Mouse (Mus musculus) stomach, embryonic 14.5 days (tissue): ENCODE measurements at regions not wholly inside any gene's neighbourhood (a gene's known extent, or its start where the extent isn't known, plus 50 kb on each side); places are given as distances from the start of the nearest gene placed in this dataset.
"Not testable (repeated sequence)": the region's sequence is repeated elsewhere in the genome, so short reads cannot be mapped to it uniquely, and the experiment has no call there.

Experiments
- ATAC-seq: fragments of 200-750 bp; cut with Nextera tagmentation; 2 replicates; pipeline ENCODE4 v1.8.0; 2017; ENCODE audit warnings: low read depth, moderate TSS enrichment; ENCODE audit not compliant: insufficient number of reproducible peaks, insufficient read depth, low FRiP score
- H3K27ac ChIP-seq: fragments of 300-500 bp; sonication (generic); 2 replicates; pipeline ENCODE4 v1.5.1; 2014; ENCODE audit warnings: mild to moderate bottlenecking, low read length, moderate library complexity, mixed read lengths
- H3K27me3 ChIP-seq: fragments of 300-500 bp; sonication (generic); 2 replicates; pipeline ENCODE4 v1.6.1; 2014; ENCODE audit warnings: low read length, control low read depth, mixed read lengths; ENCODE audit not compliant: control insufficient read depth, insufficient read depth
- H3K36me3 ChIP-seq: fragments of 300-500 bp; sonication (generic); 2 replicates; pipeline ENCODE4 v1.6.1; 2014; ENCODE audit warnings: mild to moderate bottlenecking, control low read depth, low read length, moderate library complexity, mixed read lengths; ENCODE audit not compliant: control insufficient read depth, insufficient read depth
- H3K4me1 ChIP-seq: fragments of 300-500 bp; sonication (generic); 2 replicates; pipeline ENCODE4 v1.6.1; 2014; ENCODE audit warnings: low read length, control low read depth, mixed read lengths; ENCODE audit not compliant: control insufficient read depth, insufficient read depth
- H3K4me2 ChIP-seq: fragments of 300-500 bp; sonication (generic); replicated peaks from 2 replicates; pipeline ENCODE4 v1.6.1; 2014; ENCODE audit warnings: low read depth, low read length, control low read depth
- H3K4me3 ChIP-seq: fragments of 300-500 bp; sonication (generic); 2 replicates; pipeline ENCODE4 v1.5.1; 2014; ENCODE audit warnings: low read depth, low read length, control low read depth
- H3K9ac ChIP-seq: fragments of 300-500 bp; sonication (generic); replicated peaks from 2 replicates; pipeline ENCODE4 v1.6.1; 2014; ENCODE audit warnings: low read depth, mild to moderate bottlenecking, control low read depth, low read length, moderate library complexity, mixed read lengths
- H3K9me3 ChIP-seq: fragments of 300-500 bp; sonication (generic); 2 replicates; pipeline ENCODE4 v1.6.1; 2016; ENCODE audit warnings: low read depth, low read length, control low read depth; ENCODE audit not compliant: control insufficient read depth
- WGBS: fragments of 180-500 bp; shearing (Covaris S2); extraction: QIAGEN DNeasy Blood & Tissue Kit; methylation state at CpG from one replicate; pipeline ENCODE4 v1.1.7; 2014; 5-methylcytosine and 5-hydroxymethylcytosine counted together

DNA sequence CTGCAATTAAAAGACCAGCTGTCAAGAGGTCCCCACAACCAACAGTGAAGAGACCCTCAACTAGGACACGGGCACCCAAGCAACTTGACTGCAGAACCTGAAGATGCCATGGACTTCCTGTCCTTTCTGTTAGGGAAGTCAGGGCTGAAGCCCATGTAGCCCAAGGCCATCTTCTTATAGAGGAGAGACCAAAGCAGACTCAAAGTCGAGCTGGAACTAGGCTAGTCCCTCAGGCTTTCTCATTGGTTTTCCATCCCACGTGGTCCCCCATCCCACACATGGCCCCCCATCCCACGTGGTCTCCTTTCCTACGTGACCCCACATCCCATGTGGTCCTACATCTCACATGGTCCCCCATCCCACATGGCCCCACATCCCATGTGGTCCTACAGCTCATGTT, 125.1 kb upstream of the Haao start:
- Histone ChIP-seq H3K4me3 (no peak overlapping the region), H3K4me2 (no peak overlapping the region), H3K9ac (no peak overlapping the region), H3K4me1 (peaks cover 5% of the 10 kb centered on the region; the same call in 1 of the 2 replicates), H3K27ac (no peak overlapping the region), H3K9me3 (no peaks in the 10 kb centered on the region), H3K36me3 (no peaks in the 10 kb centered on the region), H3K27me3 (no peaks in the 10 kb centered on the region)
- 85% methylated on average over 5 of the region's 5 CpGs for WGBS
- ATAC-seq = no peak

DNA sequence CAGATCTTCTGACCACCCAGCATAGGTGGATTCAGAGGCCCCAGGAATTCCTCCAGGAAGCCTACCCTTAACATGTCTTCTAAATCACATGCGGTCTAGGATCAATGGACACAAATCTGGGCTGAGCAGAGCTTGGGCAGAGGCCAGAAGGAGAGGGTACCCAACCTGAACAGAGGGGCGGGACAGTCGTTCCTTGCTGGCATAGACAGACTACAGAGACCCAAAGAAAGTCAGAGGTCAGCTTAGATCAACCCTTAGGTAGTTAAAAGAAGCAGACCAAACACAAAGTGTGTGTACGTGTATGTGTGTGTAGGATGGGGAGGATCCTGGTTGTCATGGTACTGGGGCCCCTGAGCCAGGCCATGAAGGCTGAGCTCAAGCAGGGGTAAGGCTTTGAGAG, 124.7 kb upstream of the Haao start:
- no peak overlapping the region for H3K4me3 ChIP-seq
- no peaks in the 10 kb centered on the region for H3K36me3 ChIP-seq
- no peaks in the 10 kb centered on the region for H3K9me3 ChIP-seq
- H3K27ac ChIP-seq = no peak overlapping the region
- no peak overlapping the region for H3K9ac ChIP-seq
- peaks cover 5% of the 10 kb centered on the region; the same call in 1 of the 2 replicates for H3K4me1 ChIP-seq
- no peak overlapping the region for H3K4me2 ChIP-seq
- ATAC-seq = no peak
- no peaks in the 10 kb centered on the region for H3K27me3 ChIP-seq
- WGBS = 78% methylated on average over 4 of the region's 4 CpGs

DNA sequence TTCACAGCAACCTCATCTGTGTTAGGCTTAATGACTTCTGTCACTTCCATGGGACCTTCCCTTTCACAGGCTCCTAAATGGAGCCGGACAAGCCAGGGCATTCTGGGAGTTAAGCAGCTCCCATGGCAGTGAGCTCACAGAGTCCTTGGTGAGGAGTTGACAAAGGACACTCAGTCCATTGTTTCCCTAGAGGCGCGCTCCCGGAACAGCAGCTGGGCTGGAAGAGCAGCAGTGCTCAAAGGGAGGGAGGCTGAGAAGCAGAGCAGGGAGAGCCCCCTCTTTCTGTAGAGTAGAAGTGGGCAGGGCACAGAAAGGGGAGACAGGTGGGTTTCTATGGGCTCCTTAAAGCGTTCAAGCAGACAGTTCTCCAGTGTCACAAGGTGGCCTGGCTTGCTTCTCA, 124.3 kb upstream of the Haao start:
- no peaks in the 10 kb centered on the region for H3K9me3 ChIP-seq
- no peak overlapping the region for H3K4me3 ChIP-seq
- H3K4me2 ChIP-seq = no peak overlapping the region
- H3K27ac ChIP-seq = no peak overlapping the region
- no peaks in the 10 kb centered on the region for H3K36me3 ChIP-seq
- peaks cover 5% of the 10 kb centered on the region; the same call in 1 of the 2 replicates for H3K4me1 ChIP-seq
- no peak for ATAC-seq
- WGBS = 54% methylated on average over 5 of the region's 5 CpGs
- no peak overlapping the region for H3K9ac ChIP-seq
- H3K27me3 ChIP-seq = no peaks in the 10 kb centered on the region

DNA sequence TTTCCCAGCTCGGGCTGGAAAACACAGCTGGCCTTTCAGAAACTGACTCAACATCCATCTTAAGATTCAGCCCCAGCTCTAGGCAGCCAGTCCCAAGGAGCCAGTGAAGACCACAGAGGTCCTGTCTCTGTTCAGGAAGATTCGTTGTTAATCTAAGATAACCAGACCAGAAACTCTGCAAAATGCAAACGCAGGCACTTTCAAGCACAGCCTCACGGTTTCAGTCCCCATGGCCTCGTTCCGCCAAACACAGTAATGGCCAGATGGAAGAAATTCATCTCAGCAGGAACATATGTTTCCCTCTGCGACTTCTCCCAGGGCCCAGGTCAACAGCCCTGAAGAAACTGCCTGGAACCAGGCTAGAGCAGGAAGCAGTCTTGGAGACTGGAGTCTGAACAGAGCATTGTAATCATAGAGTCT, 121.7 kb upstream of the Haao start:
- 49% methylated on average over 7 of the region's 7 CpGs for WGBS
- peaks cover 10% of the 10 kb centered on the region for H3K4me1 ChIP-seq
- ATAC-seq = no peak
- peak overlapping the region; percentile 74 for H3K27ac ChIP-seq
- H3K4me3 ChIP-seq = no peak overlapping the region
- no peaks in the 10 kb centered on the region for H3K9me3 ChIP-seq
- H3K4me2 ChIP-seq = no peak overlapping the region
- H3K36me3 ChIP-seq = no peaks in the 10 kb centered on the region
- no peak overlapping the region for H3K9ac ChIP-seq
- H3K27me3 ChIP-seq = no peaks in the 10 kb centered on the region

DNA sequence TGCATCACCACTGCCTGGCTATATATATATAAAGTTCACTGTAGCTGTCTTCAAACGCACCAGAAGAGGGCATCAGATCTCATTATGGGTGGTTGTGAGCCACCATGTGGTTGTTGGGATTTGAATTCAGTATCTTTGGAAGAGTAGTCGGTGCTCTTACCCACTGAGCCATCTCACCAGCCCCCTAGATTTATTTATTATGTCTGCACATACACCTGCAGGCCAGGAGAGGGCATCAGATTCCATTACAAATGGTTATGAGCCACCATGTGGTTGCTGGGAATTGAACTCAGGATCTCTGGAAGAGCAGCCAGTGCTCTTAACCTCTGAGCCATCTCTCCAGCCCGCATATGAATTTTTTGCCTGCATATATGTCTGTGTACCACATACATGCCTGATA, 120.4 kb upstream of the Haao start:
- H3K9me3 ChIP-seq, H3K4me3 ChIP-seq, H3K4me2 ChIP-seq, H3K27ac ChIP-seq, H3K9ac ChIP-seq, H3K27me3 ChIP-seq, H3K36me3 ChIP-seq, ATAC-seq: not testable (repeated sequence)
- WGBS = 82% methylated on average over 3 of the region's 3 CpGs
- H3K4me1 ChIP-seq = peaks cover 21% of the 10 kb centered on the region

DNA sequence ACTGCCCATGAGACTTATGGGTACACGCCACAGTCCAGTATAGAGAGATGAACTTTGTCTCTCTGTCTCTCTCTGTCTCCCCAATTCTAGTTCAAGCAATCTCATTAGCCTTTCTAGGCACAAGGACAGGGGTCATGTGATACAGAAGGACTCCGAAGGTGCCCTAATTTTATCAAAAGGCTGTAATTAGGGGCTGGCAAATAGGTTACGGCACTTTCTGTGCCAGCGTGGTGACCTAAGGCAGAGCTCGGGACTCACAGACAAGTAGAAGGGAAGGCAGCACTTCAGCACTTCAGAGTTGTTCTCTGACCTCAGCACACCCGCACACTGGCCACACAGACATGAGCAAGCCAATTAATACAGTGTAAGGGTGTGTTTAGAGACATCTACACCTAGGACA, 119.2 kb upstream of the Haao start:
- H3K27me3 ChIP-seq = no peaks in the 10 kb centered on the region
- H3K4me3 ChIP-seq = no peak overlapping the region
- WGBS = 84% methylated on average over 6 of the region's 6 CpGs
- no peaks in the 10 kb centered on the region for H3K36me3 ChIP-seq
- no peak overlapping the region for H3K9ac ChIP-seq
- H3K4me1 ChIP-seq = peaks cover 31% of the 10 kb centered on the region
- H3K27ac ChIP-seq = no peak overlapping the region
- no peak overlapping the region for H3K4me2 ChIP-seq
- no peak for ATAC-seq
- H3K9me3 ChIP-seq = no peaks in the 10 kb centered on the region

DNA sequence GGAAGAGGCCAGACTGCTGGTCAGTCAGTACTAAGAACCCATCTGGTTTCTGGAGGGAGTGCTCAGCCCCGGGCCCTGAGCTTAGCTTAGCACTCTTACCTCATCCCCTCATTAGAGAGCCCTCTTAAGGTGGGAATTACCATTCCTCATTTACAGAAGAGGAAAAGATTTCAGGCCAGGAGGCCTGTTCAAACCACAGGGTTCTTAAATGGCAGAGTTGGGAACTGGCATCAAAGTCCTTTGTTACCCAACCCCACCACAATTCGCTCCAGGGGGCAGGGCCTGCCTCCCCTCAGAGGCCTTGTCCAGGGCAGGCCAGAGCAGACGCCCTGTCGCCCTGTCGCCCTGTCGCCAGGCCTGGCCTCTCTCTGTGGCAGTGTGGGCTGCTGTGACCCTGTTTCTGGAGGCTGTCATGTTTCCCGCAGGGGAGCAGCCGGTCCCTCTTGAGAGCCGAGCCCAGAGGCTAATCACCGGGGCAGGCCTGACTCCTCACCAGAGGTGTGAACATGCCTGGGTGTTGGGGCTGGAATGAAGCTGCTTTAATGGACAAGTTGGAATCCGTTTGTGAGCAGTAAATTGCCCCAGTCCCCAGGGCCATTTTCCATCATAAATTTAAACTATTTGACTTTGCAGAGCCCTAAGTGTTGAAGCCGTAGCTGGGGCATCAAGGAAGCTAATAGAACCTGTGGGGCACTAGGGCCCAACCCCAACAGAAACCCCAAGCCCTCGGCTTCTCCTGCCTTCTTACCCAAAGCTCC, 116.9 kb upstream of the Haao start:
- Histone ChIP-seq H3K27me3 (no peaks in the 10 kb centered on the region), H3K4me3 (no peak overlapping the region), H3K9me3 (no peaks in the 10 kb centered on the region), H3K4me1 (peaks cover 44% of the 10 kb centered on the region), H3K4me2 (no peak overlapping the region), H3K36me3 (no peaks in the 10 kb centered on the region), H3K9ac (no peak overlapping the region), H3K27ac (no peak overlapping the region)
- no peak for ATAC-seq
- WGBS = 57% methylated on average over 13 of the region's 13 CpGs

DNA sequence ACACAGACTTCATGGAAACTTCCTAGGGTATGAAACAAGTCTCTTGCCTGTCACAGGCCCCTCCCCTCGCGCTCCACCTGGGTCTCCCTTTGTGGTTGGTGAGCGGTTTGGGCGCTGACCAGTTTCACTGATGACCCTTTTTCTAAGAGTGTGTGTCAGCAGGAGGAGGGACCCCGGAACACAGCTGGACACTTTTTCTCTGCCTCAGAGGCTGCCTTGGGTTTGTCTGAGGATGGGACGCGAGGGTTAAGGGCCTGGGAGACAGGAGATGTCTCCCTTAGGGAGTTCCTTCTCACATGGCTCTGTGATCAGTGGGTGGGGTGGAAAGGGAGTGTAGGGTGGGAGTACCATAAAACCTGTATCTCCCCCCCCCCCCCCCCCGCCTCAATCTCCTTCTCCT, 115.8 kb upstream of the Haao start:
- no peak overlapping the region for H3K9ac ChIP-seq
- H3K27ac ChIP-seq = no peak overlapping the region
- H3K4me2 ChIP-seq = no peak overlapping the region
- no peaks in the 10 kb centered on the region for H3K36me3 ChIP-seq
- peaks cover 47% of the 10 kb centered on the region for H3K4me1 ChIP-seq
- 71% methylated on average over 7 of the region's 8 CpGs for WGBS
- no peaks in the 10 kb centered on the region for H3K27me3 ChIP-seq
- no peak overlapping the region for H3K4me3 ChIP-seq
- no peak for ATAC-seq
- H3K9me3 ChIP-seq = no peaks in the 10 kb centered on the region

DNA sequence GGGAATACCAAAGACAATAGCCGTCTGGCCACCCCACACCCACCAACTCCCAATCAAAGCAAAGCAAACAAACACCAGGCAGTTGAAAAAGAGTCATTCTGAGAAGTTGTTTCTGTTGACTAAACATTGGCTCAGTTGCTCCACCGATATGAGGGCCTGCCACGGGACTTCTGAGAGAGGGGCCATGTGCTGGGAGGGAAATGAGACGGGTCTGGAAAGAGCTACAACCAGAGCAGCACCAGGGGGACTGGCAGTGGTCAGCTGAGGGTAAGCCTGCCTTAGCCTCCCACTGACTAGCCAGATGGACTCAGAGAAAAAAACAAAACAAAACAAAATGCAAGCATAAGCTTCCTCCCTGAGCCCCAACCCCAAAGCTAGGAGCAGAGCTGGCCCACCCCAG, 115.1 kb upstream of the Haao start:
- H3K9me3 ChIP-seq = no peaks in the 10 kb centered on the region
- no peaks in the 10 kb centered on the region for H3K36me3 ChIP-seq
- peaks cover 54% of the 10 kb centered on the region for H3K4me1 ChIP-seq
- H3K4me2 ChIP-seq = no peak overlapping the region
- no peak for ATAC-seq
- peak overlapping the region; percentile 71 for H3K27ac ChIP-seq
- H3K27me3 ChIP-seq = no peaks in the 10 kb centered on the region
- no peak overlapping the region for H3K9ac ChIP-seq
- WGBS = 33% methylated on average over 4 of the region's 4 CpGs
- H3K4me3 ChIP-seq = no peak overlapping the region
